Mouse (Mus musculus) CH12.LX (cell line): ENCODE data around the gene Alg6. TPM values are rescaled to one million over a fixed set of nuclear protein-coding genes. Genes with fewer than 3 reads are reported as not detected.

Experiments used
- DNase-seq: peaks from one replicate; pipeline ENCODE4 v3.0.0-alpha.2; 2013; ENCODE audit errors: extremely low read depth
- H3K27ac ChIP-seq: 2 replicates; pipeline ENCODE4 v1.5.1; 2012; ENCODE audit warnings: low read depth, mild to moderate bottlenecking, control low read depth, moderate library complexity; ENCODE audit not compliant: insufficient read depth
- H3K27me3 ChIP-seq: replicated peaks from 2 replicates; pipeline ENCODE3; 2012; ENCODE audit warnings: inconsistent platforms
- H3K36me3 ChIP-seq, 2 experiments: replicated peaks in 1 of 2; 2 replicates each; pipeline versions ENCODE3 to v1.6.1; 2012; ENCODE audit warnings: inconsistent platforms in 1 of 2, low read length in 1 of 2, mild to moderate bottlenecking in 1 of 2, mixed read lengths in 1 of 2, moderate library complexity in 1 of 2; ENCODE audit not compliant: control insufficient read depth in 1 of 2, insufficient read depth in 1 of 2
- H3K4me1 ChIP-seq, 2 experiments: 2 replicates each; pipeline ENCODE4 v1.6.1; 2012; ENCODE audit warnings: inconsistent platforms in 1 of 2, moderate library complexity in 1 of 2; ENCODE audit not compliant: insufficient read depth in 2 of 2, control insufficient read depth in 1 of 2
- H3K4me2 ChIP-seq: 2 replicates; pipeline ENCODE4 v1.6.1; 2012; ENCODE audit warnings: low read depth, mild to moderate bottlenecking, control low read depth; ENCODE audit not compliant: poor library complexity, insufficient read depth, severe bottlenecking
- H3K4me3 ChIP-seq, 3 experiments: fragments of 150-350 bp in 1 of 3; sonication (generic) in 1 of 3; replicated peaks in 1 of 3; 2 replicates each; pipeline versions ENCODE3 to v1.5.1; 2011 to 2012; ENCODE audit warnings: low read depth in 2 of 3, low read length in 2 of 3, mild to moderate bottlenecking in 2 of 3, moderate library complexity in 2 of 3, control low read depth in 1 of 3, improper control_type of control experiment in 1 of 3, inconsistent platforms in 1 of 3, mixed read lengths in 1 of 3; ENCODE audit not compliant: poor library complexity in 1 of 3
- H3K79me2 ChIP-seq: replicated peaks from 2 replicates; pipeline ENCODE4 v1.6.1; 2012; ENCODE audit warnings: mild to moderate bottlenecking, moderate library complexity; ENCODE audit not compliant: control insufficient read depth, poor library complexity, insufficient read depth, severe bottlenecking; ENCODE audit errors: extremely low read depth
- H3K9ac ChIP-seq: 2 replicates; pipeline ENCODE4 v1.6.1; 2012; ENCODE audit warnings: low read depth, mild to moderate bottlenecking, control low read depth, moderate library complexity; ENCODE audit not compliant: insufficient read depth
- H3K9me3 ChIP-seq: replicated peaks from 2 replicates; pipeline ENCODE3; 2012; ENCODE audit warnings: low read length, inconsistent platforms, mixed read lengths
- CHD1 ChIP-seq: IDR thresholded peaks from 2 replicates; pipeline ENCODE4 v1.6.1; 2012; ENCODE audit warnings: low read depth, low read length, improper control_type of control experiment, inconsistent platforms
- CHD2 ChIP-seq: IDR thresholded peaks from 2 replicates; pipeline ENCODE4 v1.6.1; 2011; ENCODE audit warnings: low read length, improper control_type of control experiment
- CTCF ChIP-seq, 2 experiments: IDR thresholded peaks in 1 of 2; conservative IDR thresholded peaks in 1 of 2; 2 replicates each; pipeline ENCODE4 v1.5.1; 2011 to 2012; ENCODE audit warnings: low read depth in 2 of 2, low read length in 2 of 2, improper control_type of control experiment in 1 of 2, inconsistent platforms in 1 of 2, mild to moderate bottlenecking in 1 of 2, moderate library complexity in 1 of 2
- E2F4 ChIP-seq: IDR thresholded peaks from 2 replicates; pipeline ENCODE4 v1.6.1; 2011; ENCODE audit warnings: low read depth, low read length, improper control_type of control experiment; ENCODE audit not compliant: insufficient replicate concordance
- ELF1 ChIP-seq: IDR thresholded peaks from 2 replicates; pipeline ENCODE4 v1.6.1; 2014; ENCODE audit warnings: low read depth, mild to moderate bottlenecking, inconsistent platforms, low read length, improper control_type of control experiment
- HCFC1 ChIP-seq: IDR thresholded peaks from 2 replicates; pipeline ENCODE4 v1.6.1; 2012; ENCODE audit warnings: low read depth, mild to moderate bottlenecking, inconsistent platforms, low read length, improper control_type of control experiment
- JUND ChIP-seq: conservative IDR thresholded peaks from 2 replicates; pipeline ENCODE4 v1.6.1; 2011; ENCODE audit warnings: low read depth, low read length, improper control_type of control experiment
- MAFK ChIP-seq: IDR thresholded peaks from 2 replicates; pipeline ENCODE4 v1.6.1; 2011; ENCODE audit warnings: low read length, improper control_type of control experiment; ENCODE audit not compliant: insufficient replicate concordance
- NELFE ChIP-seq: IDR thresholded peaks from 2 replicates; pipeline ENCODE4 v1.6.1; 2011; ENCODE audit warnings: low read depth, low read length, improper control_type of control experiment
- RAD21 ChIP-seq: IDR thresholded peaks from 2 replicates; pipeline ENCODE4 v1.6.1; 2011; ENCODE audit warnings: low read depth, mild to moderate bottlenecking, low read length, improper control_type of control experiment, moderate library complexity
- SIN3A ChIP-seq: IDR thresholded peaks from 2 replicates; pipeline ENCODE4 v1.6.1; 2012; ENCODE audit warnings: low read length, improper control_type of control experiment, inconsistent platforms
- UBTF ChIP-seq: IDR thresholded peaks from 2 replicates; pipeline ENCODE4 v1.6.1; 2012; ENCODE audit warnings: low read depth, mild to moderate bottlenecking, inconsistent platforms, low read length, improper control_type of control experiment, moderate library complexity
- ZC3H11A ChIP-seq: IDR thresholded peaks from 2 replicates; pipeline ENCODE4 v1.6.1; 2012; ENCODE audit warnings: low read depth, mild to moderate bottlenecking, inconsistent platforms, low read length, improper control_type of control experiment
- ZMIZ1 ChIP-seq: IDR thresholded peaks from 2 replicates; pipeline ENCODE4 v1.6.1; 2012; ENCODE audit warnings: low read depth, mild to moderate bottlenecking, inconsistent platforms, low read length, improper control_type of control experiment
- dilution Hi-C: fragments of 300-500 bp; cut with MboI; formaldehyde crosslinking; loops from 2 replicates; pipeline ENCODE4 v1.14.3; 2020; ENCODE audit warnings: low sequenced_read_pairs; ENCODE audit not compliant: extremely low pct_unique_long_range_greater_than_20kb, extremely low pct_ligation_motif_present
- in situ Hi-C: fragments of 300-500 bp; cut with MboI; formaldehyde crosslinking; loops from 3 replicates; pipeline ENCODE4 v1.14.3; 2019; ENCODE audit warnings: low sequenced_read_pairs, low pct_ligation_motif_present, low pct_unique_long_range_greater_than_20kb, mixed read lengths
- polyA plus RNA-seq: library from polyadenylated mRNA; unstranded; fragments of >175 nt; gene quantifications from 2 replicates; pipeline ENCODE4 v1.2.1, GENCODE M21; 2012; ENCODE audit warnings: low read depth; ENCODE audit not compliant: insufficient read length
- total RNA-seq, 2 experiments: library from RNA; depleted of rRNA; stranded (reverse); fragments of 300-350 nt in 1 of 2; fragments of >200 nt in 1 of 2; gene quantifications; 2 replicates each; pipeline ENCODE4 v1.2.3; 2012 to 2014

Alg6 gene
- total and polyA plus RNA-seq, 3 experiments, result 19.1 to 30.4 (median 20.4) TPM

GRCm38 (mm10) chr4:99712583-99713183 lies 2.8 kb upstream of the Alg6 start:
- no peak overlapping the region for H3K4me3 ChIP-seq
- H3K27me3 ChIP-seq, result no peaks in the 10 kb centered on the region
- TF ChIP-seq ZMIZ1 (no peak), CHD1 (no peak), JUND (no peak), CHD2 (no peak), SIN3A (no peak), UBTF (no peak), ELF1 (no peak), E2F4 (no peak)
- TF ChIP-seq, all 38 proteins: peak for 0
- peaks cover 0 to 1% of the 10 kb centered on the region in 2 experiments for H3K36me3 ChIP-seq
- dilution Hi-C loops (no loop called here), in situ Hi-C loops (no loop called here)
- H3K9me3 ChIP-seq, result no peaks in the 10 kb centered on the region
- H3K27ac ChIP-seq, result no peak overlapping the region
- no peak overlapping the region for H3K4me2 ChIP-seq
- H3K4me1 ChIP-seq, result peaks cover 2 to 5% of the 10 kb centered on the region in 2 experiments
- no peak for DNase-seq
- peaks cover 5% of the 10 kb centered on the region; the same call in 1 of the 2 replicates for H3K79me2 ChIP-seq
- no peak overlapping the region for H3K9ac ChIP-seq

GRCm38 (mm10) chr4:99713971-99714370 lies 1.5 kb upstream of the Alg6 start:
- Histone ChIP-seq H3K4me1 (peaks cover 2 to 13% of the 10 kb centered on the region in 2 experiments), H3K36me3 (peaks cover 1 to 13% of the 10 kb centered on the region in 2 experiments), H3K27me3 (no peaks in the 10 kb centered on the region), H3K4me3 (no peak overlapping the region), H3K9ac (no peak overlapping the region), H3K79me2 (peaks cover 7% of the 10 kb centered on the region; the same call in 1 of the 2 replicates), H3K9me3 (no peaks in the 10 kb centered on the region), H3K27ac (no peak overlapping the region), H3K4me2 (no peak overlapping the region)
- in situ Hi-C loops (no loop called here), dilution Hi-C loops (no loop called here)
- DNase-seq, result no peak
- TF ChIP-seq JUND (no peak), RAD21 (no peak), ZC3H11A (no peak), MAFK (no peak), CTCF (conservative IDR thresholded peaks at IDR 0.05 in 1 of 2, IDR thresholded peaks at IDR 0.05 in 1 of 2; ENCODE audit: low read depth in 2 of 2, low read length in 2 of 2) (no peak), HCFC1 (no peak), NELFE (no peak)
